Mouse (Mus musculus) testis, adult 2 months (tissue): ENCODE measurements around the gene B630019K06Rik.

ENCODE experiments used
- CTCF ChIP-seq: fragments of 200-500 bp; IDR thresholded peaks from 2 replicates; pipeline ENCODE4 v1.5.1; 2012; ENCODE audit warnings: low read depth, mild to moderate bottlenecking, inconsistent platforms, low read length, moderate library complexity; ENCODE audit not compliant: control insufficient read depth, insufficient read depth, insufficient replicate concordance
- POLR2A ChIP-seq: fragments of 200-500 bp; IDR thresholded peaks from 2 replicates; pipeline ENCODE4 v1.6.1; 2012; ENCODE audit warnings: low read depth, mild to moderate bottlenecking, inconsistent platforms, low read length, moderate library complexity; ENCODE audit not compliant: control insufficient read depth

GRCm38 (mm10) chrX:8884336-8884735 is 7.8 kb upstream of the B630019K06Rik start:
- TF ChIP-seq CTCF, result no peak
- no peak for TF ChIP-seq POLR2A
